Mouse (Mus musculus) layer of hippocampus, postnatal 25 days (tissue): Measurements from ENCODE around the gene Stk40. TPM values are rescaled to one million over a fixed set of nuclear protein-coding genes. Genes with fewer than 3 reads are reported as not detected.
"Not testable (repeated sequence)": the region's sequence is repeated elsewhere in the genome, so short reads cannot be mapped to it uniquely, and the experiment has no call there.

Source experiments
- DNase-seq, 2 experiments: peaks; one replicate each; pipeline ENCODE4 v3.0.0; 2022; ENCODE audit warnings: mixed read lengths in 2 of 2, low spot score in 1 of 2; ENCODE audit errors: extremely low spot score in 1 of 2
- total RNA-seq, 2 experiments: library from RNA; stranded (reverse); gene quantifications; 2 replicates each; pipeline ENCODE4 v1.2.3; 2021

Gene Stk40
- 10 to 100 TPM; 23.7 to 26.1 TPM for total RNA-seq

- peak; percentile 83 to 86 for DNase-seq
Measured at GRCm38 (mm10) chr4:126103590-126104068, at the start of gene Stk40. TSS of gene Stk40 (plus strand) at chr4:126103957.

- DNase-seq: no peak
Measured at GRCm38 (mm10) chr4:126057207-126058133, 46.3 kb upstream of the Stk40 start.

- DNase-seq: peak; percentile 78
Measured at GRCm38 (mm10) chr4:126058134-126058996, 45.4 kb upstream of the Stk40 start, which contains the start of gene Oscp1. TSS of gene Oscp1 (plus strand) at chr4:126058565.

GRCm38 (mm10) chr4:126058997-126059362, 44.8 kb upstream of the Stk40 start:
- peak; percentile 20 to 23 for DNase-seq

- peak in 1 of 2 experiments; percentile 24 for DNase-seq
Measured at GRCm38 (mm10) chr4:126062856-126063255, 40.9 kb upstream of the Stk40 start.

- peak; percentile 20 to 22 for DNase-seq
Measured at GRCm38 (mm10) chr4:126065241-126065640, 38.5 kb upstream of the Stk40 start.

GRCm38 (mm10) chr4:126067401-126068077, 36.2 kb upstream of the Stk40 start:
- DNase-seq: no peak

- DNase-seq: no peak
Measured at GRCm38 (mm10) chr4:126068842-126069241, 34.9 kb upstream of the Stk40 start.

GRCm38 (mm10) chr4:126077833-126078232, 25.9 kb upstream of the Stk40 start:
- no peak for DNase-seq

- DNase-seq: no peak
Measured at GRCm38 (mm10) chr4:126079266-126079665, 24.5 kb upstream of the Stk40 start.

GRCm38 (mm10) chr4:126081601-126082000, 22.2 kb upstream of the Stk40 start:
- DNase-seq: no peak

- no peak for DNase-seq
Measured at GRCm38 (mm10) chr4:126083021-126083420, 20.7 kb upstream of the Stk40 start.

- DNase-seq: no peak
Measured at GRCm38 (mm10) chr4:126084382-126084781, 19.4 kb upstream of the Stk40 start.

GRCm38 (mm10) chr4:126085996-126086576, 17.7 kb upstream of the Stk40 start:
- peak; percentile 51 to 81 for DNase-seq

- no peak for DNase-seq
Measured at GRCm38 (mm10) chr4:126090101-126090847, 13.5 kb upstream of the Stk40 start.

GRCm38 (mm10) chr4:126090848-126091124, 13.0 kb upstream of the Stk40 start:
- no peak for DNase-seq

- no peak for DNase-seq
Measured at GRCm38 (mm10) chr4:126091873-126092272, 11.9 kb upstream of the Stk40 start.

GRCm38 (mm10) chr4:126095622-126096430, 7.9 kb upstream of the Stk40 start:
- not testable (repeated sequence) for DNase-seq
